Mouse (Mus musculus) lung, adult 2 months (tissue): Measurements from ENCODE around the gene Mical3.

ENCODE experiments used
- CTCF ChIP-seq: fragments of 200-500 bp; IDR thresholded peaks from 2 replicates; pipeline ENCODE4 v1.5.1; 2011; ENCODE audit warnings: mild to moderate bottlenecking, low read length, control low read depth; ENCODE audit not compliant: insufficient read depth
- POLR2A ChIP-seq: fragments of 200-500 bp; IDR thresholded peaks from 2 replicates; pipeline ENCODE4 v1.6.1; 2011; ENCODE audit warnings: low read depth, mild to moderate bottlenecking, control low read depth, low read length, borderline replicate concordance; ENCODE audit errors: extremely low read depth

- no peak for TF ChIP-seq POLR2A
- TF ChIP-seq CTCF, result no peak
These were observed 25.2 kb upstream of the Mical3 start for GRCm38 (mm10) chr6:121156030-121156429.
